Mouse (Mus musculus): Measurements from ENCODE around the gene Rarg. TPM values are rescaled to one million over a fixed set of nuclear protein-coding genes. Genes with fewer than 3 reads are reported as not detected.

The Rarg gene
- polyA plus RNA-seq, 1 experiment from 2014 or later: 7.5 TPM

DNA sequence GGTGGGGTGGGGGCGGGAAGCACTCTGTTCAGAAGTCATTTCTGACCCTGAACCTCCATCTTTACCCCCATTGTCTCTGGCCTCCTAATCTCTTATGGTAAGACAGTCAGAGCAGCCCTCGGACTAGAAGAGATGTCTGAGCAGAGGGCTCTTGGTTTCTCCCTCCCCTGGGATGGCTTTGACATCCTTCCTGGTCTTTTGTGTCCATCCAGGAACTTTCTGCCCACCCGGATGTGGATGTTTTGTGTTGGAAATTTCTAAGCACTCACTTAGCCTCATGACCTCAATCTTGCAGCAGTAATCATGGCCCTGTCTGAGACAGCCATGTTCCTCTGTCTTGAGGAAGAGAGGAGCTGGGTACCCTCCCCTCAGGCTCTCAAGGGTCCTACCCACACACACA, 14.1 kb upstream of the Rarg start:
- 85% methylated on average over 2 of the region's 3 CpGs for WGBS (ENCODE audit: missing documents)
- Histone ChIP-seq H3K36me3 (ENCODE audit: inconsistent target) (no peaks in the 10 kb centered on the region), H3K4me3 (ENCODE audit: inconsistent target) (no peak overlapping the region), H3K27ac (no peak overlapping the region), H3K79me2 (ENCODE audit: inconsistent target) (no peaks in the 10 kb centered on the region)

DNA sequence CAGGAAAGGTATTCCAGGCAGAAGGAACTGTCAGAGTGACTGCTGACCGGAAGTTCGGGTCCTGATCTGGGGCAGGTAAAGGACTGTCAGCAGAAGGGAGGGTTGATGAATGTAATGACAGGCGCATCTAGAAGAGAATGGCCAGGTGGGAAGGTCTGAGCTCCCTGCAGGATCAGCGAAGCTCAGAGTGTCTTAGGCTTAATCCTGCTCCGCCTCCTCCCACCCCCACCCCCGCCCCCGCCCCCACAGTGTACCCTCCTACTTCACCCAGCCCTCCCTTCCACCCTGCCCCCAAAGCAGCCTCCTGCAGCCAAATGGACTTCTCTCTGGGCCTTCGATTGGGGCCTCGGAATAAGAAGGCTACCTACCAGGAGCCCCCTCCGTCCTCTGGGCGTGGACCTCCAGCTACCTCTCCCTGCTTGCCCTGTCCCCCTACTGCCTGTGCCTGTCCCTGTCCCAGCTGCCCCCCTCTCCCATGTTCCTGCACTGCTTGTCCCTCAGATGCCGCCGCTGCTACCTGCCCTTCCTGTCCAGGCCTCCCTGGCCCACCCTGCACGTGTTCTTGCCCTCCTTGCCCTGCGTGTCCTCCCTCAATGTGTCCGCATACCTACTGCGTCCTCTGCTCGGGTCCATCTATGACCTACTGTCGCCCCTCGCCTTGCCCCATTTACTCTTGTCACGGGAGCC, 13.1 kb upstream of the Rarg start, which contains the start of gene Gm9918:
TSS of gene Gm9918 (plus strand) at position 290 of the 687 bp plus-strand sequence.
- Histone ChIP-seq H3K36me3 (ENCODE audit: inconsistent target) (no peaks in the 10 kb centered on the region), H3K4me3 (ENCODE audit: inconsistent target) (no peak within 1 kb of the TSS), H3K79me2 (ENCODE audit: inconsistent target) (no peaks in the 10 kb centered on the region), H3K27ac (no peak within 1 kb of the TSS)
- WGBS (ENCODE audit: missing documents): 92% methylated on average over 19 of the region's 21 CpGs

DNA sequence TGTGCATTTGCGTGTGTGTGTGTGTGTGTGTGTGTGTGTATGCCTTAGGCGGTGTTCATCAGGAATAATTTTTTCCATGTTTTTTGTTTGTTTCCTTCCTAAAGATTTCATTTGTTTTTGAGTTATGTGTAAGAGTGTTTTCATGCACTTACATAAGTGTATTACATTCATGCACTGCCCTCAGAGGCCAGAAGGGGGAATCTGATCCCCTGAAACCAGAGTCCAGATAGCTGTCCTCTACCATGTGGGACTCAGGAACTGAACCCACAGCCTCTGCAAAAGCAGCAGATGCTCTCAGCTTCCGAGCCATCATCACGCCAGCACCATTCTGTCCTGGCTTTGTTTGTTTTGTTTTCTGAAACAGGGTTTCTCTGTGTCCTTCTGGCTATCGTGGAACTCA, 8.2 kb upstream of the Rarg start:
- WGBS (ENCODE audit: missing documents): 89% methylated on average over 4 of the region's 5 CpGs
- Histone ChIP-seq H3K4me3 (ENCODE audit: inconsistent target) (no peak overlapping the region), H3K27ac (no peak overlapping the region), H3K79me2 (ENCODE audit: inconsistent target) (no peaks in the 10 kb centered on the region), H3K36me3 (ENCODE audit: inconsistent target) (no peaks in the 10 kb centered on the region)

DNA sequence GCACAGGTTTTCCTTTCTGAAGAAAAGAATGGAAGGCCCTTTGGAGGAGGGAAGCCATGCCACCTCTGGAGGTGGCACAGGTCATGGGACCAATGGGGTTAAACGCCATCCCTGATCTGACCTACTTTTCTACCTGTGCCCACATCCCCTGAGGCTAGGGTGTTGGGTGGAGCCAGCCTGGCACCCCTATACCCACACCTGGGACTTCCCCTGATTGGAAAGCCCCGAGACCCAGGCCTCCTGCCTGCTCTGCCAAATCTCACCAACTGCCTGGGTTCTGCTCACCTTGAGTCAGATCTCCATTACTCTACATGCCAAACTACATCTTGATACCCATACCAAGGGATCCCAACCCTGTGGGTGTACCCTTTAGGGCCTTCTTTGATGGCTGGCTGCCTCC, 5.7 kb upstream of the Rarg start:
- WGBS (ENCODE audit: missing documents): 79% methylated on average over 2 of the region's 2 CpGs
- Histone ChIP-seq H3K36me3 (ENCODE audit: inconsistent target) (no peaks in the 10 kb centered on the region), H3K79me2 (ENCODE audit: inconsistent target) (no peaks in the 10 kb centered on the region), H3K27ac (no peak overlapping the region), H3K4me3 (ENCODE audit: inconsistent target) (no peak overlapping the region)

DNA sequence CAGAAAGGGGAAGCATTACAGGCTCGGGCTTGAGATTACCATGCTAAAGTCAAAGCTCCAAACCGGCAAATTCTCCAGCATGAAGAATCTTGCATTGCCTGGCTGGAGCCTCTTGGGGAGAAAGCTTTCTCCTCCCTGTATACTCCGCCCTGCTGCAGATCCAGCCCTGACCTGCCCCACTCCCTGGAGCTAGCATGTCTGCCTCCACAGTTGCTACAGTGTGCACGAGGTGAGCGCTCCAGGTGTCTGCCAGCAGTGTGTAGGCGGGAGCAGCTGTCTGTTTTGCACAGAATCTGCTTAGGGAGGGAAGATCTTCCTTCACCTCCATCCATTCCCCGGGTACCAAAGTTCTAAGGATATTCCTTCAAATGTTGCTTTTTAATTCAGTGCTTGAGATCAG, 5.3 kb upstream of the Rarg start:
- no peaks in the 10 kb centered on the region for H3K36me3 ChIP-seq (ENCODE audit: inconsistent target)
- 57% methylated on average over 7 of the region's 7 CpGs for WGBS (ENCODE audit: missing documents)
- H3K27ac ChIP-seq: no peak overlapping the region
- H3K4me3 ChIP-seq (ENCODE audit: inconsistent target): no peak overlapping the region
- H3K79me2 ChIP-seq (ENCODE audit: inconsistent target): no peaks in the 10 kb centered on the region

DNA sequence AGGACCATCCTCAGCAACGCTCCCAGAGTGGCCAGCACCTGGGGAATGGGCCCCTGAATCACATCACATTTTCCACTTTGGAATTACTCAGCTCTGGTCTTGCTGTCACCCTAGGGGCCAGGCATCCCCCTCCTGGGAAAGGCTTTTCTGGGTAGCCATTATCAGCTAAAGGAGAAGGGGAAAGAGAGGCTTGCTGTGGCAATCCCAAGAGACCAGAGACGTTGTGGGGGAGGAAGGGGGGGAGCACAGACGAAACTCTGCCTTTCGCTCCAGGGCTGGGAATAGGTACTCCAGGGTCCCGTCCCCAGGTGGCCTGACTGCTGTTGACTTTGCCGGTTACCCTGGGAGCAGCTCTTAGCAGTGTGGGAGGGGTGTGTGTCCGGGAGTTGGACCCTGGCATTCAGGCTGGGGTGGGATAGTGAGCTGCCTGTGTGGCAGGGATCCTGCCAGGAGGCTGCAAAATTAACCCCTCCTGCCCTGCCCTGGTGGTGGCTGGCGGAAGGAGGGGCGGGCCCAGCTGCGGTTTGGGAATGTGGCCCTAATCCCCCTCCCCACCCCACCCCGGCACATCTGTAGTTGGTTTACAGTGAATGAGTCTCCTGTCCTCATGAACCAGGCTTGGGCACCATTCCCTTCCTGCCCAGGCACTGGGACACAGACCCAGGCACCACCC, 1.4 kb upstream of the Rarg start:
- H3K27ac ChIP-seq: no peak overlapping the region
- 88% methylated on average over 11 of the region's 11 CpGs for WGBS (ENCODE audit: missing documents)
- H3K36me3 ChIP-seq (ENCODE audit: inconsistent target): no peaks in the 10 kb centered on the region
- H3K4me3 ChIP-seq (ENCODE audit: inconsistent target): no peak overlapping the region
- H3K79me2 ChIP-seq (ENCODE audit: inconsistent target): no peaks in the 10 kb centered on the region

DNA sequence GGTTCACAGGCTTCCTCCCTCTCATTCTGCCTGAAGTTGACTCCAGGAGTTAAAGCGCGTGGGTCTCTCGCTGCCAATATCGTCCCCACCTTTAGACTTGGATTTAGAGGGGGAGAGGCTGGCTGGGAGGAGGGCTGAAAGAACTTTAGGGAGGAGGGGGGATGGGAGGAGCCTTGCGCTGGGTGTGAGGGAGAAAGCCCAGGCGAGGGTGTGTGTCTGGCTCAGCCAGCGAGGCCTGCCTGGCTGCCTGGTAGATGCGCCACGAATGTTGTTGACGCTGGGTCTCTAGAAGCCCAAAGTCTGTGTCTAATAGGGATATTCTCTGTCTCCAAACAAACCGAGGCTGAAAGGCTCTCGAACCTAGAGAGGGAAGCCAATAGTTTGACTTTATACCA, 756 bp upstream of the Rarg start:
- 72% methylated on average over 12 of the region's 12 CpGs for WGBS (ENCODE audit: missing documents)
- Histone ChIP-seq H3K79me2 (ENCODE audit: inconsistent target) (no peaks in the 10 kb centered on the region), H3K36me3 (ENCODE audit: inconsistent target) (no peaks in the 10 kb centered on the region), H3K4me3 (ENCODE audit: inconsistent target) (no peak overlapping the region), H3K27ac (no peak overlapping the region)

DNA sequence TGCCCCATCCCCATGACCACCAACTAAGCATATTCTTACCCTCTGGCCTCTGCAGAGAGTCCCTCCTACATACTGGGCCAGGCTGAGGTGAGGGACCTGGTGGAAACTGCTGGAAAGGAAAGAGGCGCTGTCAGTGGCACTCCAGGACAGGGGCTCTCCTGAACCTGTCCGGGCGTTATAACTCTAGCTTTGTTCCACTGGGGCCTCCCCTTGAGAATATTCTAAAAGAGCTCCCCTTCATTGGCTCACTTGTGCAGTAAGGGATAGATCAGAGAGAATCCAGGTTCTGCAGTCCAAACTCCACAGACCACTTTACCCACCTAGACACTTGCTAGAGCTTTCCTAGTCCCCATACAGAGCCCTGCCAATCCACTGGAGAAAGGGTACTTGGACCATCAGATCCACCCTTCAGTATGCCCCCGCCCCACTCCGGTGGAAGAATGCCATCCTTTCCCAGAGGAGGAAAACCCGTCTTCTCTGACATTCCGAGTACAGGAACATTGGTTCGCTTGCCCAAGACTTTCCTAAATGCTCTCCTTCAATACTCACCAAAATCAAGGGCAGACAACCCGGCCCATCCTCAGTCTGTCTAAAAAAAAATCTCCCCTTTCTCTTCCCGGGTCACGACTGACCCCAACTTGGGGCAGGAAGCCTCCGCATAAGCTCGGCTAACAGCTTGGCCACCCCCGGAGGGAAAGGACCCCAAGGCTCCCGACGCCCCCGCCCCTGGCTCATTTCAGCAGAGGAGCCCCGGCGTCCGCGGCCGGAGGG, 701 bp downstream of the Rarg start:
- H3K27ac ChIP-seq: no peak overlapping the region
- WGBS (ENCODE audit: missing documents): 46% methylated on average over 15 of the region's 22 CpGs
- no peaks in the 10 kb centered on the region for H3K36me3 ChIP-seq (ENCODE audit: inconsistent target)
- no peaks in the 10 kb centered on the region for H3K79me2 ChIP-seq (ENCODE audit: inconsistent target)
- H3K4me3 ChIP-seq (ENCODE audit: inconsistent target): no peak overlapping the region

DNA sequence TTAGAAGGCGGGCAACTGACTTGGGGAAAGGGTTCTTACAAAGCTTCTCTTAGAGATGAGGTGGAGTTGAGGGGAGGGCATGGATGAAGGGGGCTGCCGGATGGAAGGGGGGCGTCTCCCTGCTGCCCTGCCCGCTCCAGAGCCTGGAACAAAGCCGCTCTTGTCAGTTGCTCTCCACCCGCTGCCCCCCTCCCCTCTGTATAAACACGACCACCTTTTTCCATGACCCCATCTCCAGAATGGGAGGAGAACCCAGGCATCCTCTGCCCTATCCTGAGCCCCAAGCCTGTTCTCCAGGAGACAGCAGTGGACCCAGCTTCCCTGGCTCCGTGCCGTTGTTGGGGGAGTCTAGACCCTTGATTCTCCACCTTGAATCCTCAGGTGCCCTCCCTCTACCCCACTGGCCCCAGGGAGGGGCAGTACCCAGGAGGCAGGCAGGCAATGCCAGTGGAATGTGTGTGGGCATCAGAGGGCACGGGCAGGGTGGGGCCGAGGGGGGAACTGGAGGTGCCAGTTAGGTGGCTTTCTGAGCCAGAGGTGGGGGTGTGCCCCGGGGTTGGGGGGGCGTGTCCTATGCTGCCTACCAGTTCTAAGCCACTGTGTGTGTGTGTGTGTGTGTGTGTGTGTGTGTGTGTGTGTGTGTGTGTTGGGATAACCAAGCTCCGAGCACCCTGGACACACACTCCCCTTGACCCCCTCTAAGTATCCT, 1.6 kb downstream of the Rarg start:
- no peaks in the 10 kb centered on the region for H3K79me2 ChIP-seq (ENCODE audit: inconsistent target)
- H3K4me3 ChIP-seq (ENCODE audit: inconsistent target): no peak overlapping the region
- WGBS (ENCODE audit: missing documents): 93% methylated on average over 10 of the region's 14 CpGs
- no peak overlapping the region for H3K27ac ChIP-seq
- H3K36me3 ChIP-seq (ENCODE audit: inconsistent target): no peaks in the 10 kb centered on the region

DNA sequence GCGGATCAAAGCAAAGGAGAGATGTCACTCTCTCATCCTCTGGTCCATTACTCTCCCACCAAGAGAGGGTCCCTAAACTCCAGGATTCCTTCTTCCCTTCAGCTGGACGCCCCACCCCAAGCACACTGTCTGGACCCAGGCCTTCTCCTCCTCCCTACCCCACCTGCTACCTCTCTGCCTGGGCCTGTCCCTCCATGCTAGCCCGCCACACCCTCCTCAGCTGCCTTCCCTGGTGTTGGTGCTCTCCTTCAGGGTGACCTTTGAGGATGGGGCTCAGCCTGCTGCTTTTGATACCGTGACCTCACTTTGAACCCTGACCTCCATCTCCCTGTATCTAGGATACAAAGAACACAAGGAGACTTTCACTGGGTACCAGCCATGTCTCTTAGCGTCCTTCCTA, 6.8 kb downstream of the Rarg start:
- Histone ChIP-seq H3K4me3 (ENCODE audit: inconsistent target) (no peak overlapping the region), H3K79me2 (ENCODE audit: inconsistent target) (peaks cover 7% of the 10 kb centered on the region), H3K36me3 (ENCODE audit: inconsistent target) (no peaks in the 10 kb centered on the region), H3K27ac (no peak overlapping the region)
- 100% methylated on average over 4 of the region's 5 CpGs for WGBS (ENCODE audit: missing documents)

DNA sequence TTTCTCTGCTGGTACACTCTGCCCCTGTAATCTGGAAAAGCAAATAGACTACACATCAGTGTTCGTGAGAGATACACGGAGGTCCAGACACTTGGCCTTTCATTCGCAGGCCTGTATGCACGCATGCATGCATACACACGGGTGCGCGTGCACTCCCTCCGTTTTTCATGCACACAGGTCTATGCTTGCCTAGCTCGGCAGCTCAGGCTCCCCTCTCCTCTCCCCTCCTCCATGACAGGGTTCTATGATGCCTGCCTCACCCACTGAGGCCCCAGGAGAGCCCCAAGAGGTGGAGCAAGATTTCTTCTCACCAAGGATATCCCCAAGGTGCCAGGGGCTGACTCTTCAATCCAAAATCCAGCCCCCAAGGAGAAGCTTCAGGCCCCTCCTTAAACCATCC, 7.3 kb downstream of the Rarg start:
- Histone ChIP-seq H3K27ac (no peak overlapping the region), H3K4me3 (ENCODE audit: inconsistent target) (no peak overlapping the region), H3K36me3 (ENCODE audit: inconsistent target) (no peaks in the 10 kb centered on the region), H3K79me2 (ENCODE audit: inconsistent target) (peaks cover 12% of the 10 kb centered on the region)
- WGBS (ENCODE audit: missing documents): 93% methylated on average over 9 of the region's 9 CpGs

DNA sequence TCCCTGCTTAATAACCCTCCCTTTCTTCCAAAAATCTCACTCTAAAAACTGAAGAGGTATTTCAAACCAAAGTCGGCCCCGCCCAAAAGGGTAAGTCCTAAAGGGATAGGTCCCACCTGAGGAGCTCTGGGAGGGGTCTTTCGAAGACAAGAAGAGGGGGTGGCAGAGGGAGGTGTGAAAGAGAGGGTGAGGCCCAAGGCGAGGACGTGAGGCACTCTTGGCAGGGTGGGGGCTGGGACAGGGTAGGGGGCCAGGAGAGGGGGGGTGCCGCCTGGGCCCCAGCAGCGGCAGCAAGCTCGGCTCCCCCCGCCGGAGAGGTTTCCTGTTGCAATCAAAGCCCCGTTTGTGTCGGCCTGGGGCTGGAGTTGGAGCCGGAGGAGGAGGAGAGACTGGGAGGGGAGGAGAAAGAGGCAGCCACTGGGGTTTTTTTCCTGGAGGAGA, 8.0 kb downstream of the Rarg start:
- H3K4me3 ChIP-seq (ENCODE audit: inconsistent target): no peak overlapping the region
- no peak overlapping the region for H3K27ac ChIP-seq
- no peaks in the 10 kb centered on the region for H3K36me3 ChIP-seq (ENCODE audit: inconsistent target)
- 31% methylated on average over 9 of the region's 13 CpGs for WGBS (ENCODE audit: missing documents)
- H3K79me2 ChIP-seq (ENCODE audit: inconsistent target): peaks cover 15% of the 10 kb centered on the region

DNA sequence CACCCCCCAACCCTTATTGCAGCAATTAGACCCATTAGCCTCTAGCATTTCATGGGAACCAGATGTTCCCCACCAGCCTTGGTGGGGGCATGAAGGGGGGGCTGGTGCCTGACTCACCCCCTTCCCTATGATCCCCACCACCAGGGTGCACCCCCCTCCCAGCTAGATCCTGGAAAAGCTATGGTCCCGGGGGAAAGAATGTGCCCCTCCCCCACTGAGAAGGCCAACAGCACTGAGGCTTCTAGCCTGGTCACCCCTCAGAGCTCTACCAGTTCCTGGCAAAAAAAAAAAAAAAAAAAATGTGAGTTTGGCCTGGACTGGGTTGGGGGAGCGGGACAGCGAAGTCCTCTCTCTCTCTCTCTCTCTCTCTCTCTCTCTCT, 8.5 kb downstream of the Rarg start:
- WGBS (ENCODE audit: missing documents): 58% methylated on average over 3 of the region's 3 CpGs
- no peaks in the 10 kb centered on the region for H3K36me3 ChIP-seq (ENCODE audit: inconsistent target)
- H3K79me2 ChIP-seq (ENCODE audit: inconsistent target): peaks cover 15% of the 10 kb centered on the region
- H3K4me3 ChIP-seq (ENCODE audit: inconsistent target): no peak overlapping the region
- no peak overlapping the region for H3K27ac ChIP-seq

DNA sequence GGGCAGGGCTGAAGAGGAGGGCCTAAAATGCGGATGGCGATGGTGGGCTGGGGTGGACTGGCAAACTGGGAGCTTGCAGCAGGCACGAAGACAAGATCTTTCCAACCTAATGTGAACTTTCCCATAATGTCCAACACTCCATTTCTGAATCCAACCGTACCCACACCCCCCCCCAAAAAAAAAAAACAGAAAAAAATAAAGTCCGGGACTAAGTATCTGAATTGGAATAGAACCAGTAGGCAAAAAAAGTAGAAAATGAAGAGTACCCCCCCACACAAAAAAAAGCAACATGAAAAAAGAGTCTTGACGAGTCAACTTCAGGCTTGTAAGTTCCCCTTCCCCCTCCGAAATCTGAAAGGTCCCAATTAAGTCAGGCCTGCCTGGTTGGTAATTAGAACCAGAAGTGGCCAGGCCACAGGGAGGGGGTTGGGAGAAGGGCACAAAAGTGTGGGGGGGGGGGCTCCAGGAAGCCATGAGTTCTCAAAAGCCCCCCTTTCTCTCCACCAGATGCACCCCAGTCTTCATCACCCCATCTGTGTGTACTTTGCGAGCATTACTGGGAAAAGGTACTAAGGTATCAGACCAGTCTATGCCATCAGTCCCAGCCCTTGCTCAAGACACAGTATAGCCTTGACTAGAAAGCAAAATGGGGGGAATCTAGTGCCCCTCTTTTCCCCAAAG, 9.0 kb downstream of the Rarg start:
- H3K79me2 ChIP-seq (ENCODE audit: inconsistent target): peaks cover 15% of the 10 kb centered on the region
- H3K36me3 ChIP-seq (ENCODE audit: inconsistent target): no peaks in the 10 kb centered on the region
- 0 out of 2 replicates have a peak overlapping the region, but pooled peaks have one; percentile 19 for H3K27ac ChIP-seq
- peak overlapping the region; percentile 28 for H3K4me3 ChIP-seq (ENCODE audit: inconsistent target)
- 26% methylated on average over 8 of the region's 8 CpGs for WGBS (ENCODE audit: missing documents)
